Mouse (Mus musculus): Measurements from ENCODE around the gene Tcte2.

DNA sequence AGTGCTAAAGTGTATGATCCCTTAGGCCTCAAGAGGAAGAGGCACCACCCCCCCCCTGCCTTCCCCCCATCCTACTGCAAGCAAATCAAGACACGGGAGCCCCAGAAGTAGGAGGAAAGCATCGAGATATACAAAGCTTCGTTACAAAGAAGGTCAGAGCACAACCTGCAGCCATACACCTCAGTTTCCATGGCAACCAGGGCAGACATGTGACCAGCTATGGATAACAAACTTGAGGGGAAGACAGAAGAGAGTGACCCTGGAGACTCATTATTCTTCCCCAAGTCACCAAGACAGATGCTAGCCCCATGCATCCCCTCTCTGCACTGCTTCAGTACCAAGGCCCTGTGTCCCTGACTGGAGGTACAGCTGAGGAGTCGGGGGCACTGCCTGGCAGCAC, 74.5 kb downstream of the Tcte2 start:
- TF ChIP-seq CTCF (IDR thresholded peaks at IDR 0.05; ENCODE audit: low read depth, low read length) (no peak), GATA1 (IDR thresholded peaks at IDR 0.05; ENCODE audit: borderline replicate concordance, low read length) (no peak), POLR2AphosphoS5 (IDR thresholded peaks at IDR 0.05; ENCODE audit: insufficient replicate concordance, low read depth, low read length) (no peak), TAL1 (conservative IDR thresholded peaks at IDR 0.05; ENCODE audit: low read depth, low read length) (no peak)

All from G1E (cell line).